8 mouse cellular contexts compared by ENCODE assay signal in genomic region chr17:49029556-49030268, GRCm38 (mm10).
DNase-seq lines count a peak whose midpoint lies in the region; ATAC-seq lines count a peak whose summit lies in the region.

No protein-coding gene starts in this region.

- peak overlapping the region; percentile 52; the same call in 1 of the 2 replicates for H3K27ac ChIP-seq in intestine, embryonic 16.5 days (ENCODE audit: low read length)
- no peak overlapping the region for H3K27ac ChIP-seq in limb, embryonic 15.5 days
- H3K27ac ChIP-seq in midbrain, embryonic 13.5 days = no peak overlapping the region

- H3K4me2 ChIP-seq in intestine, embryonic 16.5 days (ENCODE audit: low read depth, low read length) = peak overlapping the region; percentile 37
- 0 out of 2 replicates have a peak overlapping the region, but pooled peaks have one; percentile 12 for H3K4me2 ChIP-seq in limb, embryonic 15.5 days
- no peak overlapping the region for H3K4me2 ChIP-seq in midbrain, embryonic 13.5 days (replicated peaks)

- no peaks in the 10 kb centered on the region for H3K36me3 ChIP-seq in intestine, embryonic 16.5 days (ENCODE audit: control insufficient read depth, insufficient read depth, low read length)
- no peaks in the 10 kb centered on the region for H3K36me3 ChIP-seq in limb, embryonic 15.5 days
- no peaks in the 10 kb centered on the region for H3K36me3 ChIP-seq in midbrain, embryonic 13.5 days

- H3K4me3 ChIP-seq in intestine, embryonic 16.5 days (ENCODE audit: low read length) = no peak overlapping the region
- no peak overlapping the region for H3K4me3 ChIP-seq in limb, embryonic 15.5 days
- no peak overlapping the region for H3K4me3 ChIP-seq in midbrain, embryonic 13.5 days (replicated peaks)

- 0 out of 2 replicates have a peak overlapping the region, but pooled peaks have one; percentile 39 for H3K9ac ChIP-seq in intestine, embryonic 16.5 days (ENCODE audit: low read depth, low read length)
- H3K9ac ChIP-seq in limb, embryonic 15.5 days = no peak overlapping the region
- no peak overlapping the region for H3K9ac ChIP-seq in midbrain, embryonic 13.5 days (replicated peaks)

- H3K27me3 ChIP-seq in intestine, embryonic 16.5 days (replicated peaks; ENCODE audit: control insufficient read depth, insufficient read depth, low read length) = no peaks in the 10 kb centered on the region
- H3K27me3 ChIP-seq in limb, embryonic 15.5 days = no peaks in the 10 kb centered on the region
- H3K27me3 ChIP-seq in midbrain, embryonic 13.5 days = no peaks in the 10 kb centered on the region; the same call in 1 of the 2 replicates

- no peaks in the 10 kb centered on the region for H3K9me3 ChIP-seq in intestine, embryonic 16.5 days (ENCODE audit: control insufficient read depth, low read length)
- no peaks in the 10 kb centered on the region for H3K9me3 ChIP-seq in limb, embryonic 15.5 days
- no peaks in the 10 kb centered on the region for H3K9me3 ChIP-seq in midbrain, embryonic 13.5 days

- DNase-seq in CD4-positive, CD25-positive, alpha-beta regulatory T cell, adult 2 months (ENCODE audit: low read depth, low spot score) = peak; percentile 25
- DNase-seq in adrenal gland, postnatal 25 days = peak; percentile 24
- peak; percentile 73 for DNase-seq in testis, postnatal 10 days (ENCODE audit: low spot score)

- WGBS in intestine, embryonic 16.5 days = 25% methylated on average over 11 of the region's 11 CpGs
- WGBS in limb, embryonic 15.5 days = 32% methylated on average over 11 of the region's 11 CpGs
- WGBS in midbrain, embryonic 13.5 days = 42% methylated on average over 11 of the region's 11 CpGs

- ATAC-seq in CD4-positive, CD25-positive, alpha-beta regulatory T cell, adult 4 months = no peak
- peak; percentile 94 for ATAC-seq in granulocyte monocyte progenitor cell, adult 5-6 weeks (replicated peaks; ENCODE audit: poor library complexity, severe bottlenecking)
- ATAC-seq in intestine, embryonic 16.5 days = peak; percentile 97
- peak; percentile 74; the same call in 1 of the 2 replicates for ATAC-seq in limb, embryonic 15.5 days (ENCODE audit: insufficient number of reproducible peaks, low FRiP score, low TSS enrichment, low read depth)
- peak; percentile 53 for ATAC-seq in midbrain, embryonic 13.5 days

- 0 out of 2 replicates have a peak, but pooled peaks cover 5% of the 10 kb centered on the region for H3K4me1 ChIP-seq in intestine, embryonic 16.5 days (ENCODE audit: control insufficient read depth, insufficient read depth, low read length)
- peaks cover 35% of the 10 kb centered on the region for H3K4me1 ChIP-seq in limb, embryonic 15.5 days
- peaks cover 23% of the 10 kb centered on the region for H3K4me1 ChIP-seq in midbrain, embryonic 13.5 days (replicated peaks)
